Mouse (Mus musculus) cerebellum, postnatal 10 days (tissue): Measurements from ENCODE around the gene Hps1.

Experiments used
- DNase-seq, 2 experiments: peaks; one replicate each; pipeline ENCODE4 v3.0.0; 2021; ENCODE audit warnings: mixed read lengths in 2 of 2

Hps1 gene

DNA sequence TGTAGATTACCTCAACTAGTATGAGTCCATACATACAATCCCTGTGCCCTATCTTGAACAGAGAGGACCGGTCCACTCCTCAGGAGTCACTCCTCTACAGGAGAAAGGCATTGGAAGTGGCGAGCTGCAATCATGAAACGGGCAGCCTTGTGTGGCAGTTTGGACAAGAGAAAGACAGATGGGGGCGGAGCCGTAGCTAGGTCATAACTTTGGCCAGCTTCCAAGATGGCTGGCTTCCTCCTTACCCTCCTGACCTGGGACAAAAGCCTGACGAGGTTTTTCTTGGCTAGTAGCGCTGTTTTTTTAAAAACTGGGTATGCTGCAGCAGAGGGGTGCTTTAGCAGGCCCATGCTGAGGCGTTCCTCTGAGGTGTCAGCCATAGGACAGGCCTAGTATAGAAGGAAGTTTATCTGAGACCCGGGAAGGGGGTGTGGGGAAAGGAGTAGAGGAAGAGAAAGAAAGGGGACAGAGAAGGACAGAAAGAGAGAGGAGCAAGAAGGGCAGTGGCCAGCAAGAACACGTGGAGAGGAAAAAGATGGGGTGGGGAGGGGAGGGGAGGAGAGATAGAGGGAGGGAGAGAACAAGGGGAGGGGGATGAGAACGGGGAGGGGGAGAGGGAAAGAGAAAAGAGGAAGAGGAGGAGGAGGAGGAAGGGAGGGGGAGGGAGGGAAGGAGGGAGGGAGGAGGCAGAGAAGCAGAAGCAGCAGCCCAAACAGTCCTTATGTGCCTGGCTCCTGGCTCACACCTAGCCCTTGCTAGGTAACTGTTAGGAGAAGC lies 26.4 kb downstream of the Hps1 start:
- peak; percentile 61 to 62 for DNase-seq

DNA sequence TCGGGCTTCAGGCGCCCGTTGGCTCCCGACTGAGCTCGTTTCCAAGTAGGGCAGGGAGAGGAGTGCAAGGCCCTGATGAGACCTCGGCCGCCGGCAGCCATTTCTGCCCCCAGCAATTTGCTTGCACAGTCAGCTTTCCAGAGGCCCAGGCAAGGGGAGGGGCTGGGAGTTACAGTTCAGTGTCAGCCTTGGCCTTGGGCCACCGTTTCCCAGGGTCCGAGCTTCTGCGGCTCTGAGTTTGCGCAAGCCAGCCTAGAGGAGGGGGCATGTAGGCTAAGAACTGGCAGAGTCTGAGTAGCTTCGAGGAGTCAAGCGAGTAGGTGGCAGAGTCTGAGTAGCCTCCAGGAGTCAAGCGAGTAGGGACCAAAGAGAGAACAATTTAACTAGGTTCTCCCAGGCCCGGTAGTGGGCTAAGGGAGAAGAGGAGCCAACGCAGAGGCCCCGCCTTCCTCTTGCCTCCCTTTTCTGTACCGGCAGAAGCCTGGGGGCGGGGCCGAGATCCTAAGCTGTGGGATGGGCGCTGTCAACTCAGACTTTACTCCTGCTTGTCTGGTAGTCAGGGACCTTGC lies 27.3 kb downstream of the Hps1 start, which contains the start of gene Pyroxd2:
Gene Pyroxd2, minus strand, starts transcription at position 413 of the 569 bp plus-strand sequence.
- DNase-seq, result peak; percentile 91 to 94

DNA sequence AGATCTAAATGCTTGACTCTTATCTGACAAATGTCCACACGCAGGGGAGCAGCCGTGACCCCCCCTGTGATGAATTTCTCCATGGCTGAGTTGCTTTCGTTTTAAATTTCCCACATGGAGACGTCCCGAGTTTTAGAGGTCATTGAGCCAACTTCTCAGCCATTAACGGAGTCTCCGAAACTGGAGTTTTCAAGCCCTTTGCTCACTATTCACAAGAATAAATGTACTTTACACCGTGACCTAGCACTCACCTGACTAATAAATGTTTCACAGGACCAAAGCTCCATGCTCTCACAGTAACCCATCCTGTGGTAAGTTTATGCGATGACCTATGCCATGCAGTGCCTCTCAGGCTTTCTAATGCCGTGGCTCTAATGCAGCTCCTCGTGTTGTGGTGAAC lies 29.6 kb downstream of the Hps1 start:
- no peak for DNase-seq

DNA sequence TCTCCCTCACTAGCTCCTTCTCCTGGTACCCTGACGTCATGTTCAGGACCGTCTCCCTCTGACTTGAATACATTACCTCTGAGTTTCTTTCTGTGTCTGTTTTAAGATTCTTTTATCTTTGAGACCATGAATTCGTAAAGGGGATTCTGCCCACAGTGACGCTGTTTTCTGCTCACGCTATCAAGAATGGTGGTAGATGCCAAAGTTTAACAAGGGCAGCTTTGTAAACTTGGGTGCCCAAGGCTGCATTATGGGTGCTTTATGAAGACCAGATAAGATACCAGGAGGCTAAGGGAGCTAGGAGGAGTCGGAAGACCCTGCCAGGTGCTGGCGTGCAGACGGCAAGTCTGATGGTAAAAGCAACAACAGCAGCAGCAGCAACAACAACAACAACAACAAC lies 33.1 kb downstream of the Hps1 start:
- no peak for DNase-seq

DNA sequence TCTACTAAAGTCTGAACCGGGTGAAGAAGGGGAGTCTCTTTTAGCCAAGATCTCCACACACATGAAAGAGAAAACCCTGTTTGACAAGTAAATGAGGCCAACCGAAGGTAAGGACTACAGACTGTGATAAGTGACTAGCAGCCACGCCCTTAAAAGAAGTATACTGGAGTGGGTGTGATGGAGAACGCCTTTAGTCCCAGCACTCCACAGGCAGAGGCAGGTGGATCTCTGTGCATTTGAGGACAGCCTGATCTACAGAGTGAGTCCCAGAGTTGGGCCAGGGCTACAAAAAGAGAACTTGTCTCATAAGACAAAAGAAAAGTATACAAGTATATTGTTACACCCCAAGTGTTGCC lies 33.9 kb downstream of the Hps1 start:
- DNase-seq, result no peak

DNA sequence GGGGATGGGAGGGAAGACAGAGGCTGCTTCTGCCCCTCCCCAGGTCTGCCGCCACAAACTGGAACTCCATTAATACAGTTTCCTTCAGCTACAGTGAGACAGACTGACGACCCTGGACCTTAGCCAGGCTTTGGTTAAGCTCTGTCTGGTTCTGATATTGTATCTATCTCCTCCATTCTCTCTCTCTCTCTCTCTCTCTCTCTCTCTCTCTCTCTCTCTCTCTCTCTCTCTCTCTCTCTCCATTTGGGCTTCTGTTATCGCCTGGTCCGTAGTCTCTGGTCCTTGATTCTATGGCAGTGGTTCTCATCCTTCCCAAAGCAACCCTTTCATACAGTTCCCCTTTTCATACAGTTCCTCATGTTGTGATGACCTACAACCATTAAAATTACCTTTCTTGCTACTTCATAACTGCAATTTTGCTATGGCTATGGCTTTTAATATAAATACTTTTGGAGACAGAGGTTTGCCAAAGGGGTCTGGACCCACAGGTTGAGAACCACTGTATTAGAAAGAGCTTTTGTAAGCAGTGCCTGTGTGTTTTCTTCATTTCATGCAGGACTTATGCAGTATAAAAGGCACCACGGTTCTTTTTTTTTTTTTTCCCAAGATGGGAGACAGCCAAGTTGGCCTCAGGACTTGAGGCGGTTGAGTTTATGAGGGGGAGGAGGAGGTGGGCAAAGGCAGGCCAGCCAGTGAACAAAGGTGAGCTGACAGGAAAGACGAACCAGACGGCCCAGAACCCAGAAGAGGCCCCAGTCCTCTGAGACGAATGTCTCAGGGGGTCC lies 34.5 kb downstream of the Hps1 start:
- DNase-seq, result no peak

DNA sequence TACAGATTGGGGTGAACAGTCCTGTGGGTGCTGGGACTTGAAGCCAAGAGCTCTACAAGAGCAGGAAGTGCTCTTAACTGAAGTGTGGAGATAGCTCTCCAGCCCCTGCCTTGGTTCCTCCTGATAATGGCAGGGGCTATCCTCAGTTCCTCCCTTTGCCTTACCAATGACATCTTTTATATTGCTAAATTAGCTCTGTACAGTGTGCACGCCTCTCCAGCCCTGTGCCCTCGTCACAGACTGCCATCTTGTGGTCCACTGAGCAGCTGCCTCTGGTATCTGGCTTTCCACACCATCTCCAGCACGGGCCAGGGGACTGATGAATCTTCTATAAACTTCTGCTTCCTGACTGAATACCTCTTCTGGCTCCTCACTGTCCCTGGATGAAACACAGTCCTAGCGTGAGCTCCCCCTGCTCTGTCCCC lies 35.6 kb downstream of the Hps1 start:
- DNase-seq, result peak; percentile 79 to 80

DNA sequence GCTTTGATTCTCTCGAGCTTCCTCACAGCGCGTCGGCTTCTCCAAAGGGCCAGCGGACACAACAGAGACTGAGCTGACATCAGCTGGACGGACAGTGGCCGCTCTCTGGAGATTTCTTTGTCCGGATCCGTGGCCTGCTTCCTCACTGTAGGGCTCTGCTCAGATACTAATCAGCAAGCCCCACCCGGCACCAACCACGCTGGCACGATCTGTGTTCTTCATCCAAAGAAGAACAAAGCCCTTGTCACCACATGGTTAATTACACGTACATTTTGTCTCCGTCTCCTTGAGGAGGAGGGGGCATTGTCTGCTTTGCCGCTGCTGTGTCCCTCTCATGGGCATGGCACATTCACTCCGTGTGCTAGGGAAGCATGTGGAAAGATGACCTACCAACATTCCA lies 36.5 kb downstream of the Hps1 start:
- no peak for DNase-seq

DNA sequence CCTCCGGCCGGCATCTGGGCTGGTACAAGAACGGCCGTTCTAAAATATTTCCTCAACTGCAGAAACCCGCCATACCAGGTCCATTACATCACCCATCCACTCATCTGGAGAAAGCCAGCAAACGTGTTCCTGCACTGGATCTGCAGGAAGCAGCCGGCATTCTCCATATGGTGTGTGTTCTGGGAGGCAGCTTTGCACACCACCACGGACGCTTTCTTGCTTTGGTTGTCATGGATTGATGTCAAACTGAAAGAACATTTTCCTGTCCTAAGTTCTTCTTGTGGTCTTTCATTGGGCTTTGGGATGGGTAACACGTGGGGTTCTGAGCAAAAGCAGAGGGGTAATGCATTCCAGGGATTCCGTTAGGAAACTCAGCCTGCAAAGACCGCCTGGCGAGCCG lies 37.9 kb downstream of the Hps1 start:
- DNase-seq, result no peak

DNA sequence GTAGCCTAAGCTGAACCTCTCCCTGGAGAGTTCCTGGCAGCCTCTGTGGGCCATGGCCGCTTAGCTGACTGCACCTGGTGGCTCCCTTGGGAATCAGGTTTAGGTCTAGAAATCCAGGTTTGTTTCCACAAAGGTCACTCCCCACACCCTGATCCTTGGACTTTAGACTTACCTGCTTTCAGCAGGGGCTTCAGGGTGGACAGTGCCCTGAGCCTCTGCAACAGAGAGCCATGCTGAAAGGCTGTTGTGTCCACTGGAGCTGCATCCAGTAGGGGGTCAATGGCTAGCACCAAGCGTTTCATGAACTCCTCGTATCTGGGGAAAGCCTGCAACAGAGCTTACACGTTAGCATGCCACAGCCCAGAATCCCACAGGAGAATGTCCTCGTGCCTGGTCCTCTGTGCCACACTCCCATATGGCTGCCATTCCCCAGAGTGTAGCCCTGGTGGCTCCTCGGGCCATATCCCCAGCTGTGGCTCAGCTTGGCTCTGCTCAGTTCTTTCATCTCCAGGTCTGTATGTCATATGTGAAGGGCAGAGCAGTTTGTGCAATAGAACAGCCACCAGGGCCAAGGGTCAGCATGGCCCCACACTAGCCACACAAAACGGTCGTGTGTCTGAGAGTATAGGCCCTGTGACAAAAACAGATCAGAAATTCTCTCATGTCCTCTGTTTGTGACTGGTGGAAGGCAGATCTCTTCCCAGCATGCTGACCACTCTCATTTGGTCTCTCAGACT lies 39.4 kb downstream of the Hps1 start:
- DNase-seq, result no peak

DNA sequence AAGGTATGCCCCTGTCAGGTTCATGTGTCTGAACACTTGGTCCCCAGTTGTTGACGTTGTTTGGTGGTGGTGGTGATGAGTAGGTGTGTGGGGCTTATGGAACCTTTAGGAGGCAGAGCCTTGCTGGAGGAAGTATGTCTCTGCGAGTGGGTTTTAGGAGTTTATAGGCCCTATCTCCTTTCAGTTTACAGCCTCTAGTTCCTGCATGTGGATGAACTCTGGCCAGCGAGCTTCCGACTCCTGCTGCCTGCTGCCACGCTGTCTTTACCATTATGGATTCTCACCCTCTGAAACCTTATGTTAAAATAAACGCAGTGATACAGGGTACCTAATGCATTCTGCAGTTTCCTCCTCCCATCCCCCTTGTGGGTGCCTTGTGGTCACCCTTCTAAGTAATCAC lies 40.0 kb downstream of the Hps1 start:
- DNase-seq, result no peak

DNA sequence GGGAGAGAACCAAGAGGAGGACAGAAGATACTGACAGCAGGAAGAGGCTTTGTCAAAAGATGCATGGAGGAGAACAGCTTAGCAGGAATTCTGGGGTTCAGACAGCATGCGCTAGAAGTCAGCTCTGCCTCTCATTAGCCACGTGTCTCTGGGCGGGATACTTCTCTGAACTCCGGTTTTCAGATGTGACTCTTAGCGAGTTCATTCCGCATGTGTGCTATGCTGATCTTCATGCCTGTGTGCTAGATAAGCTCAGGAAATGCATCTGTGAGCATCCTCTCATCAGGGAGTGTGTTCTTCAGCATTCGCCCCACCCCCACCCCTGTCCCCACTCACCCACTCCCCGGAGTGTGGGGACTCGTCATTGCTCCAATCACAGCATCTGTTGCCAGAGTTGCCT lies 42.0 kb downstream of the Hps1 start:
- DNase-seq, result no peak

DNA sequence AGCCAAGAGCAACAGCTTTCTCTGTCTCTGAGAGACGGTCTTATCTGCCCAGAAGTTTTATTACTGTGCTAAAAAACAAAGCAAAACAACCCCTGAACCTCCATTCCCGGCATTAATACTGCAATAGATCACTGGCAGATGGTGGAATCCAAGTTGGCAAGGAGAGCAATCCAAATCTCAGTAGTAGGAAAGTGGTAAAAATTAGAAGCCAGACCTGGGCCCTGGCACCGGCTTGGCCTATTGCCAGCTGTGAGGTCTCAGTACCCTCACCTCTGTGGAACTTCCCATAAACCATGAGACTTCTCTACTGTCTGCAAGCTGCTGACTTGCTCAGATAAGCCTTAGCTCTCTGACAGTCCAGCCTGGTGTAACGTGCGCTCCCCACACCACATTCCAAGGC lies 44.8 kb downstream of the Hps1 start:
- DNase-seq, result peak; percentile 64 to 66

DNA sequence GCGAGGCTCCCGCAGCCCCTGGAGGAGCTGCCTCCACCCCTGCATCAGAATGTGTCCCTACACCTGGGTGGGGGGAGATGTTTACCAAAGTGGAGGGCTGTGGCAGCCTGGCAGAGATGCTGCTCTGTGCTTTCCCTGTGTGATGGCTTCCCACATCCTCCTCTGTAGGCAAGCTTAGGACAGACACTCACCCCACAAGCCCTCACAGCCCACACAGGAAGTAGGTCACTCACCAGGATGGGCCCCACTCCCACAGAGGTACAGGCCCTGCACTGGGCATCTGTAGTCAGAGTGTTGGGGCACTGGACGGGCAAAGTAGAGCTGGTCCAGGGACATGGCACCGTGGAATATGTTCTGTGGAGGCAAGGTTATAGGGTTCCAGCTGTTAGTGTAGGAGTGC lies 52.4 kb downstream of the Hps1 start:
- DNase-seq, result no peak

DNA sequence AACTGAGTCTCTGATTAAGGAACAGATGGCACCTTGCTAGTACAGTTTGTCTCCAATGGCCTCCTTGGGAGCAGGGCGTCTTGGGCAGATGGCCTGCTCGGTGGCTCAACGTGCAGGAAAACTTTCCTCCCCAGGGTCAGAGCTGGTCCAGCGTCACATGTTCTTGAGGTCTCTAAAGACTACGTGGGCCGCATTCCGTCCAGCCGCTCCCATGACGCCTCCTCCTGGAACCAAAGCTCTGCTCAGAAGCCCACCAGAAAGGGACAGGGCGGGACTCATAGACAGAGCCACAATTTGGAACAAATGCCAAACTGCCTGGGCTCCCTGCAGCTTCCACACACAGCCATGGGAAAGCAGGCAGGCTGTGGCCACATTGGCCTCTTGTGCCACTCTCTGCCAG lies 53.0 kb downstream of the Hps1 start:
- peak; percentile 68 to 80 for DNase-seq

DNA sequence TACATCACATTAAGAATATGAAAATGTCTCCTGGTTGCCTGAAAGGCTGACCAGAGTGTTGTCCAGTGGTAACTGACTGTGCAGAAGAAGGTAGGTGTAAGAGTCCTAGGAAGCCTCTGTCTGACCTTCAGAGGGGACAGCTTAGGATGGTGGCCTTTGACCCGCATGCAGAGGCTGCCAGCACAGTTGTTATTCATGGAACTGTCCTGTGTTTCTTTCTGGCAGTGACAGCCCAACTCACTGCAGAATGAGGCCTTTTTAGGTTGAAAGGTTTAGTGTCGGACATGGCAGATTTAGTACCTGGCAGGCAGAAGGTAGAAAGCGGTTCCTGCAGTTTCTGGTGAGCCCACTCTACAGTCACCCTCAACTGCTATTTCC lies 53.8 kb downstream of the Hps1 start:
- DNase-seq, result no peak

DNA sequence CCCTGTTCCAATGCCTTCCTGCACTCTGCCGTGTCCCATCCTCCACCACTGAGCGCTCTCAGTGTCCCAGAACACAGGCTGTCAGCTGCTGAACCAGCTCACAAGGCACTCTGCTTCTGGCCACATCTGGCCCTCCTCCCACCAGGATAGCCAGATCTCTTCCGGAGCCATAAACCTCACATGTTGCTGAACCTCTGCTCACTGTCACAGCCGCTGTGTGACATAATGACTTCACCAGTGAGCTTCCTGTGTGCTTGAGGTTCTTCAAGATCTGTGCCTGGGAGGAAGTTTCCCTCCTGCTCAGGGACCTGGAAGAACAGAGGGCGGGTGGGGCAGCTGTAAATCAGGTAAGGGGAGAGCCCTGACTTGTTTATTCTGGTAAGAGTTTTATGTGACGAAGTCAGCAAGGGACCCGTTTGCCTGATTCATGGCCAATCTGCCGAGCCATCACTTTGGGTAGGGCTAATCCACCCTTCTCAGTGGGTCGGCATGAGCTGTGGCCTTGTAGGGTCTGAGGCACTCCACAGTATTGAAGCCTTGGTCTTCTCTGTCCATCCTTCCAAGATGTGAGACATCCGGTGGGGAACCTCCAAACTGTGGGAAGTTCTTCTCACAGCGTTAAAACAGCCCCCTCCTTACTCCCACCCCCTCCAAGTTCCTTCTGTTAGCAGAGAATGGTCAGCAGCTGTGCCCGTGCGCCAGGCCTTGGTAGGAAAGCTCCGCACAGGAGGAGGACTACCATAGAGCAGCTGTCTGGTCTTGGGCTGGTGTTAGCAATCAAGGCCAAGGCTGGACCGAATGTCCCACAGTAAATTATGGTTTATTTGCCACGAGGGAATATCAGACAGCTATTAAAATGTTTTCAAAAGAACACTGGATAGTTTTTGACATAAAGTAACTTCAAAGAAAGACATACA lies 54.5 kb downstream of the Hps1 start:
- DNase-seq, result no peak

DNA sequence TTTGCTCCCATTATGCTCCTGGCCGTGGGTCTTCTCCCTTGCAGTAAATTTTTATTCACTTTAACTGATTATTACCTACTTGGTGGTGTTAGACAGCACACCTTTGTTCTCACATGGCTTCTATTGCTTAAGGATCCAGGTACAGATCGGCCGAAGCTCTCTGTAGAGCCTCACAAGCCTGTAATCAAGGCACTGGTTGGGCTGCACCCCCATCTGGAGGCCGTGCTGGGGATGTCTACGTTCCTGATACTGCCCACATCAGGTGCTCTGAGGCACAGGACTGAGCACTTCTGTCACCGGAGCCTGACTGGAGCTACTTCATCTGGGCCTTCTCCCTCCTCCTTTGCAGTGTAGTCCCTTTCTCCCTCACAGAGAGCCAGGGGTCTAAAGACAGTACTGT lies 56.5 kb downstream of the Hps1 start:
- no peak for DNase-seq

DNA sequence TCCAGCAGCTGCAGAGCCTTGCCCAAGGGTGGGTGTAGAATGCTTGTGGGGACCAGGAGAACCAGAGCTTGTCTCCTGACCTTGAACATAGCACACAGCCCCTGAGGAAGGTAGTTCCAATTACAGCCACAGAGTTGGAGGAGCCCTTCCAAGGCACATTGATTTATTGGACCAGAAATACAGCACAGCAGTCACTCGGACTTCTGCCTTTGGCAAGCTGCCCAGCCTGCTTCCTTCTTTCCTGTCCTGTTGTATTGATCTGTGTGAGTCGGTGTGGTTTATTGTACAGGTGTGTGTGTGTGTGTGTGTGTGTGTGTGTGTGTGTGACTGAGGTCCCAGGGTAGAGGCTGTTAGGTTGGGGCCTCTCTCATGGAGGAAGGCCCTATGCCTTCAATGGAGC lies 57.3 kb downstream of the Hps1 start:
- DNase-seq, result peak; percentile 75 to 82

DNA sequence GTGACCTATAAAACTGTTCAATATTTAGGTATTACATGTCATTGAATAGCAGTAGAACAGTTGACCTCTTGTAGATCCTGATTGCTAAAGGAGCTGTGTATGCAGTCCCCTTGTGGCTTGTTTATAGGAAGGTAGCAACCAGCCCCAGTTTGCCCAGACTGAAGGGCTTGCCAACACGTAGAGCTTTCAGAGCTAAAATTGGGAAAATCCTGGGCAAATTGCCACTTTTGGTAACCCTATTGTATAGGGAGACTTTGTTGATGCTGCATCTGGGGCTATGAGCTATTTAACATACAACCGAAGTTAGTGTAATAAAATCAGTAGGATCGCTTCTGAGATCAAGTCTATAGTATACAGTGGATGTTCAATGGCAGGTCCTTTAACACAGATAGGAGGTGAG lies 61.7 kb downstream of the Hps1 start:
- no peak for DNase-seq

DNA sequence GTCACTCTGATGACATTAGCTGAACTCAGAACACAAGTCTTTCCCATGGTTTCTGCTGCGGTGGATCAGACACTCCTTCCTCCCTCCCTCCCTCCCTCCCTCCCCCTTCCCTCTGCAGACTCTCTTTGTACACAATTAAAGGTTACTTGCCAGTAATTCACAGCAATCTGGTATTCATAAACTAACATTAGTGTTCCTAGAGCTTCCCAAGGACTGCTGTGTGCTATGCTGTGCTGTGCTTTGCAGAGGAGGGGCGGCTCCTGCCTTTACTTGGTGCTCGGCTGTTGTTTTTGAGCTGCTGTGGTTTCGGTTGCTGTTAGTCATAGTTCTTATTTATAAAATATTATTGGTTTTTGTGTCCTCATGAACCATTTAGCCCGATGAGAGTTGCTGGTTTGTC lies 62.1 kb downstream of the Hps1 start:
- DNase-seq, result no peak

DNA sequence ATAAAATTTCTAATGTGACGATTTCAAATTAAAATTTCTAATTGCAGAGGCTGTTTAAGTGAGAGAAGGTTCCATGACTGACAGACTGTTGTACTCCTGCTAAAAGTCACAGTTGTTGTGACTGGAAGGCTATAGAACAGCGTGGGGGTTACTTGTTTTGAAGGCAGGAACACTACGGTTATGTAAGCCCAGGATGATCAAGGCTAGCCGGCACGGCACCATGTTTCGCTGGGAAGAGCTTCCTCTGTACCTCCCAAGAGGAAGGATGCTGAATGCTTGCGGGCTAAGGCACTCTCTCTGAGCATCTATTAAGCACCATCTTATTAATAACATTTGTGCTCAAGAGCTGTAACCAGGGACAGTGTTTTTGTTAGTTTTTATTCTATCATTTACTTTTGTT lies 63.3 kb downstream of the Hps1 start:
- DNase-seq, result no peak
